Mouse (Mus musculus): ENCODE results near the gene Tbc1d10a. TPM values are rescaled to one million over a fixed set of nuclear protein-coding genes. Genes with fewer than 3 reads are reported as not detected.

Gene Tbc1d10a
- polyA plus RNA-seq, 1 experiment from 2014 or later = 31.0 TPM

GRCm38 (mm10) chr11:4246126-4246525, 59.5 kb downstream of the Tbc1d10a start:
- DNase-seq (ENCODE audit: low spot score) = no peak

DNA sequence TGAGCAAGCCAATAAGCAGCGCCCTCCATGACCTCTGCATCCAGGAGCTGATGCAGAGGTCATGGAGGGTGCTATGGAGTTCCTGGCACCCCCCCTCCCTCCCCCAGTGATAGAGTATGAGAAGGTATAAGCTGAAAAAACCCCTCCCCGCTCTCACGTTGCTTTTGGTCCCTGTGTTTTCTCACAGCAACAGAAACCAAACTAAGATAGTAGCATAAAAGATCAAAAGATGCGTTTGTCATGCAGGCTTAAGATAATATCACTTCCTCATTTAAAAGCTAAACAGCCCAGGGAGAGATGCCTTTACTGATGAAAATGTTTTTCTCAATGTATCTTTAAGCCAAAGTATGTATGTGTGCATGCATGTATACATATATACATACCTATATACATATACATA, 60.0 kb downstream of the Tbc1d10a start:
- Histone ChIP-seq H3K27ac (replicated peaks; ENCODE audit: low read depth, low read length) (no peak overlapping the region), H3K9ac (ENCODE audit: low read depth, low read length) (no peak overlapping the region), H3K36me3 (ENCODE audit: control insufficient read depth, insufficient read depth, low read length) (no peaks in the 10 kb centered on the region), H3K27me3 (replicated peaks; ENCODE audit: control insufficient read depth, insufficient read depth, low read length) (no peaks in the 10 kb centered on the region), H3K4me2 (ENCODE audit: low read depth, low read length) (no peak overlapping the region), H3K4me3 (ENCODE audit: low read depth, low read length) (no peak overlapping the region), H3K9me3 (ENCODE audit: control insufficient read depth, low read length) (no peaks in the 10 kb centered on the region), H3K4me1 (ENCODE audit: control insufficient read depth, insufficient read depth, low read length) (0 out of 2 replicates have a peak, but pooled peaks cover 3% of the 10 kb centered on the region)
- DNase-seq (ENCODE audit: low spot score) (no peak), ATAC-seq (ENCODE audit: low read depth) (no peak)
- WGBS = 52% methylated on average over 4 of the region's 4 CpGs

More at GRCm38 (mm10) chr11:4246126-4246525, 59.5 kb downstream of the Tbc1d10a start:
- ATAC-seq (ENCODE audit: low read depth) = no peak
- H3K4me2 ChIP-seq (ENCODE audit: low read depth, low read length) = no peak overlapping the region
- H3K27ac ChIP-seq (replicated peaks; ENCODE audit: low read depth, low read length) = no peak overlapping the region
- no peak overlapping the region for H3K4me3 ChIP-seq (ENCODE audit: low read depth, low read length)
- H3K9ac ChIP-seq (ENCODE audit: low read depth, low read length) = no peak overlapping the region
- no peaks in the 10 kb centered on the region for H3K36me3 ChIP-seq (ENCODE audit: control insufficient read depth, insufficient read depth, low read length)
- H3K9me3 ChIP-seq (ENCODE audit: control insufficient read depth, low read length) = no peaks in the 10 kb centered on the region
- WGBS = 55% methylated on average over 6 of the region's 6 CpGs
- H3K4me1 ChIP-seq (ENCODE audit: control insufficient read depth, insufficient read depth, low read length) = 0 out of 2 replicates have a peak, but pooled peaks cover 3% of the 10 kb centered on the region
- no peaks in the 10 kb centered on the region for H3K27me3 ChIP-seq (replicated peaks; ENCODE audit: control insufficient read depth, insufficient read depth, low read length)

- H3K4me1 ChIP-seq (ENCODE audit: control insufficient read depth, insufficient read depth, low read length) = 0 out of 2 replicates have a peak, but pooled peaks cover 3% of the 10 kb centered on the region
- H3K36me3 ChIP-seq (ENCODE audit: control insufficient read depth, insufficient read depth, low read length) = no peaks in the 10 kb centered on the region
- H3K4me3 ChIP-seq (ENCODE audit: low read depth, low read length) = no peak overlapping the region
- H3K27ac ChIP-seq (replicated peaks; ENCODE audit: low read depth, low read length) = no peak overlapping the region
- H3K9me3 ChIP-seq (ENCODE audit: control insufficient read depth, low read length) = no peaks in the 10 kb centered on the region
- DNase-seq (ENCODE audit: low spot score) = no peak
- H3K9ac ChIP-seq (ENCODE audit: low read depth, low read length) = no peak overlapping the region
- WGBS = 68% methylated on average over 14 of the region's 14 CpGs
- no peaks in the 10 kb centered on the region for H3K27me3 ChIP-seq (replicated peaks; ENCODE audit: control insufficient read depth, insufficient read depth, low read length)
- H3K4me2 ChIP-seq (ENCODE audit: low read depth, low read length) = no peak overlapping the region
- ATAC-seq (ENCODE audit: low read depth) = no peak
Measured at GRCm38 (mm10) chr11:4247201-4247959, 60.8 kb downstream of the Tbc1d10a start.

GRCm38 (mm10) chr11:4249151-4249550, 62.6 kb downstream of the Tbc1d10a start:
- Histone ChIP-seq H3K27me3 (replicated peaks; ENCODE audit: control insufficient read depth, insufficient read depth, low read length) (no peaks in the 10 kb centered on the region), H3K27ac (replicated peaks; ENCODE audit: low read depth, low read length) (no peak overlapping the region), H3K4me1 (ENCODE audit: control insufficient read depth, insufficient read depth, low read length) (0 out of 2 replicates have a peak, but pooled peaks cover 3% of the 10 kb centered on the region), H3K36me3 (ENCODE audit: control insufficient read depth, insufficient read depth, low read length) (no peaks in the 10 kb centered on the region), H3K9me3 (ENCODE audit: control insufficient read depth, low read length) (no peaks in the 10 kb centered on the region), H3K9ac (ENCODE audit: low read depth, low read length) (no peak overlapping the region), H3K4me3 (ENCODE audit: low read depth, low read length) (no peak overlapping the region), H3K4me2 (ENCODE audit: low read depth, low read length) (no peak overlapping the region)
- 96% methylated on average over 3 of the region's 3 CpGs for WGBS
- no peak for DNase-seq (ENCODE audit: low spot score)
- ATAC-seq (ENCODE audit: low read depth) = no peak

GRCm38 (mm10) chr11:4250290-4250689, 63.7 kb downstream of the Tbc1d10a start:
- Histone ChIP-seq H3K9me3 (ENCODE audit: control insufficient read depth, low read length) (no peaks in the 10 kb centered on the region), H3K9ac (ENCODE audit: low read depth, low read length) (no peak overlapping the region), H3K36me3 (ENCODE audit: control insufficient read depth, insufficient read depth, low read length) (no peaks in the 10 kb centered on the region), H3K4me2 (ENCODE audit: low read depth, low read length) (no peak overlapping the region), H3K27me3 (replicated peaks; ENCODE audit: control insufficient read depth, insufficient read depth, low read length) (no peaks in the 10 kb centered on the region), H3K27ac (replicated peaks; ENCODE audit: low read depth, low read length) (no peak overlapping the region), H3K4me1 (ENCODE audit: control insufficient read depth, insufficient read depth, low read length) (0 out of 2 replicates have a peak, but pooled peaks cover 3% of the 10 kb centered on the region), H3K4me3 (ENCODE audit: low read depth, low read length) (no peak overlapping the region)
- WGBS = 54% methylated on average over 7 of the region's 7 CpGs
- no peak for ATAC-seq (ENCODE audit: low read depth)
- no peak for DNase-seq (ENCODE audit: low spot score)

- H3K27ac ChIP-seq (replicated peaks; ENCODE audit: low read depth, low read length) = no peak overlapping the region
- H3K4me1 ChIP-seq (ENCODE audit: control insufficient read depth, insufficient read depth, low read length) = 0 out of 2 replicates have a peak, but pooled peaks cover 1% of the 10 kb centered on the region
- no peak overlapping the region for H3K4me2 ChIP-seq (ENCODE audit: low read depth, low read length)
- no peak overlapping the region for H3K9ac ChIP-seq (ENCODE audit: low read depth, low read length)
- H3K27me3 ChIP-seq (replicated peaks; ENCODE audit: control insufficient read depth, insufficient read depth, low read length) = no peaks in the 10 kb centered on the region
- H3K9me3 ChIP-seq (ENCODE audit: control insufficient read depth, low read length) = no peaks in the 10 kb centered on the region
- no peak for ATAC-seq (ENCODE audit: low read depth)
- H3K4me3 ChIP-seq (ENCODE audit: low read depth, low read length) = no peak overlapping the region
- DNase-seq (ENCODE audit: low spot score) = no peak
- 74% methylated on average over 3 of the region's 3 CpGs for WGBS
- H3K36me3 ChIP-seq (ENCODE audit: control insufficient read depth, insufficient read depth, low read length) = no peaks in the 10 kb centered on the region
Measured at GRCm38 (mm10) chr11:4251376-4251775, 64.8 kb downstream of the Tbc1d10a start.

GRCm38 (mm10) chr11:4252886-4253285, 66.3 kb downstream of the Tbc1d10a start:
- Histone ChIP-seq H3K36me3 (ENCODE audit: control insufficient read depth, insufficient read depth, low read length) (no peaks in the 10 kb centered on the region), H3K27ac (replicated peaks; ENCODE audit: low read depth, low read length) (no peak overlapping the region), H3K4me2 (ENCODE audit: low read depth, low read length) (no peak overlapping the region), H3K9ac (ENCODE audit: low read depth, low read length) (no peak overlapping the region), H3K4me1 (ENCODE audit: control insufficient read depth, insufficient read depth, low read length) (no peaks in the 10 kb centered on the region), H3K4me3 (ENCODE audit: low read depth, low read length) (no peak overlapping the region), H3K9me3 (ENCODE audit: control insufficient read depth, low read length) (no peaks in the 10 kb centered on the region), H3K27me3 (replicated peaks; ENCODE audit: control insufficient read depth, insufficient read depth, low read length) (no peaks in the 10 kb centered on the region)
- 68% methylated on average over 2 of the region's 2 CpGs for WGBS
- DNase-seq (ENCODE audit: low spot score) (no peak), ATAC-seq (ENCODE audit: low read depth) (no peak)

GRCm38 (mm10) chr11:4256846-4257607, 70.4 kb downstream of the Tbc1d10a start, which contains the start of gene Lif:
Lif (plus strand) TSS chr11:4257557.
- no peaks in the 10 kb centered on the region for H3K27me3 ChIP-seq (replicated peaks; ENCODE audit: control insufficient read depth, insufficient read depth, low read length)
- WGBS = 52% methylated on average over 10 of the region's 11 CpGs
- no peak within 1 kb of the TSS for H3K9ac ChIP-seq (ENCODE audit: low read depth, low read length)
- H3K9me3 ChIP-seq (ENCODE audit: control insufficient read depth, low read length) = no peaks in the 10 kb centered on the region
- no peak within 1 kb of the TSS for H3K4me3 ChIP-seq (ENCODE audit: low read depth, low read length)
- H3K4me1 ChIP-seq (ENCODE audit: control insufficient read depth, insufficient read depth, low read length) = peaks cover 14% of the 10 kb centered on the region
- H3K4me2 ChIP-seq (ENCODE audit: low read depth, low read length) = no peak within 1 kb of the TSS
- no peak for ATAC-seq (ENCODE audit: low read depth)
- no peak within 1 kb of the TSS for H3K27ac ChIP-seq (replicated peaks; ENCODE audit: low read depth, low read length)
- H3K36me3 ChIP-seq (ENCODE audit: control insufficient read depth, insufficient read depth, low read length) = no peaks in the 10 kb centered on the region
- DNase-seq (ENCODE audit: low spot score) = no peak

Data from embryonic facial prominence, embryonic 14.5 days (tissue).